Mouse (Mus musculus) megakaryocyte, embryonic 14.5 days (primary cell): ENCODE results near the gene Trib2. TPM values are rescaled to one million over a fixed set of nuclear protein-coding genes. Genes with fewer than 3 reads are reported as not detected.

Source experiments
- H3K27me3 ChIP-seq: replicated peaks from 2 replicates; pipeline ENCODE3; 2012; ENCODE audit warnings: inconsistent platforms
- H3K36me3 ChIP-seq: replicated peaks from 2 replicates; pipeline ENCODE3; 2012; ENCODE audit warnings: low read length, inconsistent platforms, mixed read lengths
- H3K4me1 ChIP-seq: 2 replicates; pipeline ENCODE4 v1.6.1; 2012; ENCODE audit warnings: inconsistent platforms
- H3K4me3 ChIP-seq: replicated peaks from 2 replicates; pipeline ENCODE3; 2012; ENCODE audit warnings: moderate library complexity, mild to moderate bottlenecking, inconsistent platforms
- H3K9me3 ChIP-seq: 2 replicates; pipeline ENCODE4 v1.6.1; 2012; ENCODE audit warnings: inconsistent platforms
- FLI1 ChIP-seq: IDR thresholded peaks from 2 replicates; pipeline ENCODE4 v1.6.1; 2012; ENCODE audit warnings: low read length, inconsistent platforms, mixed read lengths
- GATA1 ChIP-seq: IDR thresholded peaks from 3 replicates; pipeline ENCODE4 v1.6.1; 2012; ENCODE audit warnings: mixed read lengths, low read length, inconsistent platforms, borderline replicate concordance
- polyA plus RNA-seq: library from polyadenylated mRNA; stranded (reverse); fragments of >175 nt; gene quantifications from 2 replicates; pipeline ENCODE4 v1.2.3, GENCODE M21; 2012; ENCODE audit warnings: low replicate concordance; ENCODE audit not compliant: insufficient read depth

Trib2 gene
- 2.6 and 9.2 TPM in 2 replicates for polyA plus RNA-seq

DNA sequence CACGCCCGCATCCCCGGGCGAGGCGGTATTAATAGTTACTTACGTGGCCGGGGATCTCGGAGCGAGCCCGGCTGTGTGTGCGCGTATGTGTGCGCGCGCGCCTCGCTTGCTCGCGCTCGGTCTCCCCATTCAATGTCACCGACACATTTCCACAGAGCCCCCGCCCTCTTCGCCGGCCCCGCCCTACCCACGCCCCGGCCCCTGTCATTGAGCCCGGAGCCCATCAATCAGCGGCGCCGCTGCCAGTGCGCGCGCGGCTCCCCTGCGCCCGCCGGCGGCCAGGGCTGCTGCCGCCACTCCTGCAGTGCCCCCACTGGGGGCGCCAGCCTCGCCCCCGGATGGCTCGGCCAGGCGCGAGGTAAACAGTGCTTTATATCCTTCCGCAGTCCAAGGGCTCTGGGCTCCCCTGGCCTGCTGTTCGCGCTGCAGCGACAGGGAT, at the start of gene Trib2:
Trib2 (minus strand) TSS at position 183 of the 439 bp plus-strand sequence.
- H3K4me3 ChIP-seq = peak within 1 kb of the TSS; percentile 93
- peaks cover 56% of the 10 kb centered on the region for H3K27me3 ChIP-seq

DNA sequence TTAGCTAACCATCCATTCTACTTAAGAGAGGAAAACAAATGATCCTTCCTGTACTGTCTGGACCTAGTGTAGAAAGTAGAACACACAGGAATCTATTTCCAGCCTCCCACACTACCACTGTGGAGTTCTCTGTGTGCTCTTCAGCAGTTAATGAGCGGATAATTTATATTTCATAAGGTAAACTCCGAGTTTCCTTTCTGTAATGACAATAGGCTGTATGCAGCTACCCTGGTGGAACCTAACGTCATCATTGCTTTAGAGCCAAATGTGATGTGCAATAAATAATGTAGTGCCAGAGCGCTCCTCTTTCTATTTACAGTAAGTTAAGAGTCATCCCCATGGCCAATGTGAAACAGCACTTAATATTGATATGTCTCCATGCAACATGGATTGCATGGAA, 41.3 kb upstream of the Trib2 start:
- H3K4me3 ChIP-seq = no peak overlapping the region

More for the DNA sequence above, at the start of gene Trib2:
- TF ChIP-seq GATA1 = no peak
- no peak for TF ChIP-seq FLI1
- H3K36me3 ChIP-seq = no peaks in the 10 kb centered on the region
- H3K9me3 ChIP-seq = no peaks in the 10 kb centered on the region
- H3K4me1 ChIP-seq = peaks cover 46% of the 10 kb centered on the region

DNA sequence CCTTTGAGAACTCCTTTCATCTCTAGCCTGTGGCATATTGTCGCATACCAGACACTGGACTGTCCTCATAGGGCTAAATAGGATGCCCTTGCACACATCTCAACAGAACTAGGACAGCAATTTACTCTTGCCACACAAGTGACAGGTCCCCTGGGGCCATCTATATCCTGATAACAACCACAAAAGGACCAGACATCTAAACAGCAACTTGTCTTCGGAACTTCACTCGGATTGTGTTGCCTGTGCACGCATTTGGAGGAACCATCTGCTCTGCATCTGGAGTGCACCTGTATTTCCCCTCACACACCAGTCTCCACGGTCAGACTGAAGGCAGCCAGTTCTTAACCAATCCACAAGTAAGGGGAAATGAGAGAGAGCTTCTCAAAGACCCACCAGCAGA, 39.2 kb upstream of the Trib2 start:
- Histone ChIP-seq H3K27me3 (peaks cover 15% of the 10 kb centered on the region), H3K4me3 (no peak overlapping the region), H3K4me1 (no peaks in the 10 kb centered on the region), H3K36me3 (no peaks in the 10 kb centered on the region), H3K9me3 (peaks cover 3% of the 10 kb centered on the region; the same call in 1 of the 2 replicates)
- TF ChIP-seq FLI1 = no peak
- no peak for TF ChIP-seq GATA1

More for the DNA sequence above, 41.3 kb upstream of the Trib2 start:
- Histone ChIP-seq H3K36me3 (no peaks in the 10 kb centered on the region), H3K4me1 (no peaks in the 10 kb centered on the region), H3K9me3 (peaks cover 8% of the 10 kb centered on the region), H3K27me3 (peaks cover 15% of the 10 kb centered on the region)
- TF ChIP-seq FLI1 (no peak), GATA1 (no peak)

DNA sequence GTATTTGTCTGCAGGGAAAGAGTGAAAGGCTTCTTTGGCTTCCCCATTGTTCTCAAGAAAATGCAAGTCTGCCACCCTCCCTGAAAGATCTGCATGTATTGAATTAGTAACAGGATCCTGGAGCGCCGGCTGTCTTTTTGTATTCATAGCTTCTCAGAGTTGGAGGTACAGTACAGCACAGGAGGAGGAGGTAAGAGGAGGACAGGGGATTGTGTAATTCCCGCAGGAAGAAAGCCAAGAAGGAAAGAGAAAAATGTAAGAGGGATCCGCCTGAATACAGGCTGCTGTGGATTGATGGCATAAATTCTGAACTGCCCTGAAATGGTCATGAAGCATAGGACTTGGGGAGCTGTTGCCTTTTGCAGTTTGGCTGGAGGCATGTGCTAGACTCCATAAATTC, 36.1 kb upstream of the Trib2 start:
- no peak for TF ChIP-seq FLI1
- no peak for TF ChIP-seq GATA1
- no peaks in the 10 kb centered on the region for H3K4me1 ChIP-seq
- H3K36me3 ChIP-seq = no peaks in the 10 kb centered on the region
- H3K9me3 ChIP-seq = peaks cover 3% of the 10 kb centered on the region; the same call in 1 of the 2 replicates
- H3K4me3 ChIP-seq = no peak overlapping the region
- H3K27me3 ChIP-seq = peaks cover 15% of the 10 kb centered on the region

DNA sequence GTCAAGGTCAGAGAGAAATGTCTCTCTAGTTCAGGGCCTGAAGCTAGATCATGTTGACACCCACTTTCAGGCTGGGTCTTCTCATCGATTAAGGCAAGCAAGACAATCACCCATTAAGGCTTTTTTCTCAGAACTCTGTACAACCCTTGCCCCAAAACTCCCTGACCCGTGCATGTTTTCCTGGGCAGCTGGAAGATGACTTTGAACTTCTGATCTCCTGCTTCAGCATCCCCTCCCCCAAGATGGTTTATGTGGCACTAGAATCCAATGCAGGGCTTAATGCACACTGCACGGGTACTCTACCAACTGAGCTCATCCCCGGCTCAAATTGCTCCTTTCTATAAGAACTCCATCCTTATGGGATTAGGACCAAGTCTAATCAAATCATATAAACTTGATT, 35.3 kb upstream of the Trib2 start:
- H3K27me3 ChIP-seq = peaks cover 15% of the 10 kb centered on the region

DNA sequence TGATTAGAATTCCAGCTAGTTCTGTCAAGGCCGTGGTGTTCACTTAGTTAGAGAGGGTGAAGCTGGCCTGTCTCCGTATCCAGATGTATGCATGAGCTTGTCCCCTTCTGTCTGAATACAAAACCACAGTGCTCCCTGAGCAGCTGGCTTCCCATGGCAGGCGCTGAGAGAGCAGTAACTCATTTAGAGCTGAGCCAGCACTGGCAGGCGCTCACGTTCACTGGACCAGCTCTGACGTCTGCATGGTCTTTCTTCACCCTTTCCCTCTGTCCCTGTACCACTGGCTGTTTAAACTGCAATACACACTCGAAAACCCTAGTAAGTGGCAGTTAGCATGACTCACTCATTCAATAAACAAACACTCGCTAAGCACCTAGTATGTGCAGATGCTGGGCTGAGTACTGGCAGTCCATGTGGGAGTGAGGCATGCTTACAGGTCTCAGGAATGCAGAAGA, 33.7 kb upstream of the Trib2 start:
- TF ChIP-seq GATA1 = no peak
- no peak for TF ChIP-seq FLI1

More for the DNA sequence above, 35.3 kb upstream of the Trib2 start:
- Histone ChIP-seq H3K4me3 (no peak overlapping the region), H3K36me3 (no peaks in the 10 kb centered on the region), H3K9me3 (peaks cover 3% of the 10 kb centered on the region; the same call in 1 of the 2 replicates), H3K4me1 (no peaks in the 10 kb centered on the region)
- TF ChIP-seq GATA1 (no peak), FLI1 (no peak)

DNA sequence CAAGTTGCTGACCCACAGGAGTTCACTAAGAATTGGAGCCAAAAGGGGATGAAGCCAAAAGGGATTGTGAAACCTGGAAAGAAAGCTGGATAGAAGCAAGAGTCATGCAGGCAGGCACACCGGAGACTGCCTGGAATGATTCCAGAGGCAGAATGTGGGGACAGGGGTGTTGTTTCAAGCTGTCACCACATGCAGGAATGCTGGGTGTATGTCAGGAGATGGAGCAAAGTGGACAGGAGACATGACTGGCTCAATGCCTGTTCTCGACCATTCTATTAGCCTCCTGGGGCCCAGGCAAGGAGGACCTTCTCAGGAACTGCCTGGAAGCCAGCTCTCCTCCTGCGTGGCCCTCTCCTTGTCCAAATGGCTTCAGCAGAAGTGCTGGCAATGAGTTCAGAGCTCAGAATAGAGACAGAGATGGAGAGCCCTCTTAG, 33.2 kb upstream of the Trib2 start:
- TF ChIP-seq GATA1 (no peak), FLI1 (no peak)

More for the DNA sequence above, 33.7 kb upstream of the Trib2 start:
- H3K4me1 ChIP-seq = no peaks in the 10 kb centered on the region
- H3K36me3 ChIP-seq = no peaks in the 10 kb centered on the region
- H3K27me3 ChIP-seq = peaks cover 12% of the 10 kb centered on the region
- peaks cover 3% of the 10 kb centered on the region; the same call in 1 of the 2 replicates for H3K9me3 ChIP-seq
- no peak overlapping the region for H3K4me3 ChIP-seq

DNA sequence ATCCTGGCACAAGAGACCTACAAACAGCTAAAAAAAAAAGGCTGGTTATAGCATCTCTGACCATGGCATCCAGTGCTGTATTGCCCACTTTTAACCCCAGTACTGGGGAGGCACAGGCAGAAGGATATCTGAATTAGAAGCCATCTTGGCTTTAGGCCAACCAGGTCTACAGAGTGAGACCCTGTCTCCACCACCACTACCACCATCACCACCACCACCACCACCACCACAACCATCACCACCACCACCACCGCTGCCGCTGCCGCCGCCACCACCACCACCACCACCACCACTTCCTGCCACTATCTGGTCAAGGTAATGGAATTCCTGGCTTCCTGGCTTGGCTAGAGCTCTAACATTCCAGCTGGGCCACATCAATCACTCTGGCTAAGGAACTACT, 31.7 kb upstream of the Trib2 start:
- H3K27me3 ChIP-seq = peaks cover 10% of the 10 kb centered on the region
- H3K4me3 ChIP-seq = no peak overlapping the region
- H3K36me3 ChIP-seq = no peaks in the 10 kb centered on the region
- H3K4me1 ChIP-seq = no peaks in the 10 kb centered on the region
- peaks cover 3% of the 10 kb centered on the region; the same call in 1 of the 2 replicates for H3K9me3 ChIP-seq
- TF ChIP-seq GATA1 (no peak), FLI1 (no peak)

More for the DNA sequence above, 33.2 kb upstream of the Trib2 start:
- H3K27me3 ChIP-seq = peaks cover 14% of the 10 kb centered on the region
- no peak overlapping the region for H3K4me3 ChIP-seq
- no peaks in the 10 kb centered on the region for H3K4me1 ChIP-seq
- H3K36me3 ChIP-seq = no peaks in the 10 kb centered on the region
- H3K9me3 ChIP-seq = peaks cover 3% of the 10 kb centered on the region; the same call in 1 of the 2 replicates

DNA sequence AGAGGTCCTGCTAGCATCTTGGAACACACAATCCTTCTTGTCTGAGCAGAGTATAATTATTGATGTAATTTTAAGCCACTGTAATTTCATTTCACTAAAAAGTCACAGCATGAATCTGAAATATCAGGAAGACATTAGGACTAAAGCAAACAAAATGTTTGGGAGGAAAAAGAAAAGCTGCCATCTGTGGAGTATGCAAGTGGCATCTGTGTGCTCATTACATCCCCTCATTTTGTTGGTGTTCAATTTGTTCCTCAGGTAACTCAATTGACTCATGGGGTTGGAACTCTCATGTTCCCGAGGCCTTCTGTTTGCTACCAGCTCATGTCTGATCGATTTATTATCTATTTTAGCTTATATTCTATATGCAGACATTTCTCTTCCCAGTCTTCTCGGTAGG, 28.0 kb upstream of the Trib2 start:
- no peaks in the 10 kb centered on the region for H3K4me1 ChIP-seq
- no peak overlapping the region for H3K4me3 ChIP-seq
- no peak for TF ChIP-seq GATA1
- no peak for TF ChIP-seq FLI1
- peaks cover 1% of the 10 kb centered on the region for H3K27me3 ChIP-seq
- H3K9me3 ChIP-seq = no peaks in the 10 kb centered on the region
- H3K36me3 ChIP-seq = no peaks in the 10 kb centered on the region

DNA sequence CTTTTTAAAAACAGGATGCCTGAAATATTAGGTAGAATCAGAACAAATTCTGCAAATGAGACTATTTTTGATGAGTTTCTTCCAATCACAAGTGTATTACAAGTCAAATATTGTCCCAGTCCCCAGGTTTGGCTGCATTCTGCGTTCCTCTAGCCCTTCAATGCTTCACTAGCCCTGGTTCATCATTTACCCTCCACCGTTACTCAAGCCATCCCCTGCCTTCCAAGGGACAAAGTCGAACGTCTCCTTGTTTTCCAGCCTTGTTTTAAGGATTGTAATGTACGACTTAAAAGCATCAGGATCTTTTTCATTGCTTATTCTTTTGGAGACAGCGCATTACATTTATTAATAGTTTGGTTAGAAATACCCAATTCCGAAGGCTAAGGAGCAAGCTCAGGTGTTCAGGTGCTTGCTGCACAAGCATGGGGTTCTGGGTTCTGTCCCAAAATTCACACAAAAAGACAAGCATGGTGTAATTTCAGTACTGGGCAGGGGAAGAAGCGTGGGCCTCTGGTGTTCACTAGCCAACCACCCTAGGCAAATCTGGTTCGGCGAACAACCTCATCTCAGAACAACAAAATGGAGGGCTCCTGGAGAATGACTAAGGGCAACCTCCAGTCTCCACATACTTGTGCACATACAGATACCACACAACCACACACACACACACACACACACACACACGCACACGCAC, 24.3 kb upstream of the Trib2 start:
- Histone ChIP-seq H3K36me3 (no peaks in the 10 kb centered on the region), H3K4me1 (no peaks in the 10 kb centered on the region), H3K27me3 (peaks cover 1% of the 10 kb centered on the region), H3K4me3 (no peak overlapping the region), H3K9me3 (0 out of 2 replicates have a peak, but pooled peaks cover 2% of the 10 kb centered on the region)
- TF ChIP-seq FLI1 (no peak), GATA1 (no peak)
